Mouse (Mus musculus) thymus, adult 2 months (tissue): ENCODE data around the gene Dvl2. TPM values are rescaled to one million over a fixed set of nuclear protein-coding genes. Genes with fewer than 3 reads are reported as not detected.

Source experiments
- DNase-seq: peaks from one replicate; pipeline ENCODE4 v3.0.0; 2021
- H3K27ac ChIP-seq: fragments of 200-500 bp; 2 replicates; pipeline ENCODE4 v1.5.1; 2012; ENCODE audit warnings: low read length, control low read depth; ENCODE audit not compliant: control insufficient read depth, insufficient read depth
- H3K27me3 ChIP-seq: fragments of 200-500 bp; 2 replicates; pipeline ENCODE4 v1.6.1; 2012; ENCODE audit warnings: mild to moderate bottlenecking, low read length, moderate library complexity, mixed read lengths; ENCODE audit not compliant: control insufficient read depth, insufficient read depth
- H3K36me3 ChIP-seq: fragments of 200-500 bp; 2 replicates; pipeline ENCODE4 v1.6.1; 2012; ENCODE audit warnings: mild to moderate bottlenecking, low read length, moderate library complexity; ENCODE audit not compliant: control insufficient read depth, insufficient read depth
- H3K4me1 ChIP-seq: fragments of 200-500 bp; replicated peaks from 2 replicates; pipeline ENCODE4 v1.6.1; 2012; ENCODE audit warnings: low read length; ENCODE audit not compliant: control insufficient read depth, insufficient read depth
- H3K4me3 ChIP-seq: fragments of 200-500 bp; 2 replicates; pipeline ENCODE4 v1.5.1; 2012; ENCODE audit warnings: mild to moderate bottlenecking, low read length, control low read depth, moderate library complexity; ENCODE audit not compliant: control insufficient read depth, insufficient read depth
- CTCF ChIP-seq: fragments of 200-500 bp; IDR thresholded peaks from 2 replicates; pipeline ENCODE4 v1.5.1; 2012; ENCODE audit warnings: mild to moderate bottlenecking, control low read depth, low read length, moderate library complexity, borderline replicate concordance; ENCODE audit not compliant: control insufficient read depth, poor library complexity, insufficient read depth; ENCODE audit errors: extremely low read depth
- POLR2A ChIP-seq: fragments of 200-500 bp; IDR thresholded peaks from 2 replicates; pipeline ENCODE4 v1.6.1; 2012; ENCODE audit warnings: mild to moderate bottlenecking, low read length, control low read depth, moderate library complexity; ENCODE audit not compliant: control insufficient read depth, poor library complexity, insufficient read depth; ENCODE audit errors: extremely low read depth
- WGBS: fragments of 180-500 bp; shearing (Covaris S2); methylation state at CpG from one replicate; pipeline ENCODE4 v1.1.7; 2018; 5-methylcytosine and 5-hydroxymethylcytosine counted together
- polyA plus RNA-seq: library from polyadenylated mRNA; depleted of rRNA; stranded (reverse); fragments of >200 nt; gene quantifications from 2 replicates; pipeline ENCODE4 v1.2.3, GENCODE M21; 2012

Dvl2 gene
- polyA plus RNA-seq, 1 experiment = 52.4 TPM

DNA sequence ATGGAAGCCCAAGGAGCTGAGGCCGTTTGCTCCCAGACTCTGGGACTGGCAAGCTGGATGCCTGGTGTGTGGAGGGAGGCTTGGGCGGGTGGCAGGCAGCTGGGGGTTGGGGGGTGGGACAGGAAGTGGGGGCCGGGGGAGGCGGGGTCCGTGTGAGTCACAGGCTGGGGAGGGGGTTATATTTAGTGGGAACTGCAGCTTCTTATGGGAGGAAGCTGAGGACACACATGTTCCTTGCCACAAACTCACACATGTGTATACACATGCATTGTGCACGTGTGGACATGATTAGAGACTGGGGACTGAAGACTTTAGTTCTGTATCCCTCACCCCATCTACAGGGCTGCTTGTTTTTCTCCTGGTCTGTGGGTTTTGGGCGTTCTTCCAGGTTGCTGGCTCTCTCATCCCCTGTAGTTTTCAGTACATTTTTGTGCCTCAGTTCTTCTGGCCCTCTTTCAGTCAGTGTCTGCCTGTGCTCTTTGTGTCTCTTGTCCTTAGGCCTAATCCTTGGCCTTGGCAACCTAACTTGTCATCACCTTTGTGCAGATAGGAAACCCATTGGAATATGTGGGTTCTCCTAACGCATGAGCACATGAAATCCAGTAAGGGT is 19.7 kb downstream of the Dvl2 start:
- peaks cover 46% of the 10 kb centered on the region for H3K4me1 ChIP-seq

GRCm38 (mm10) chr11:70020731-70021263 is 20.4 kb downstream of the Dvl2 start:
- Histone ChIP-seq H3K4me1 (peaks cover 46% of the 10 kb centered on the region), H3K4me3 (peak overlapping the region; percentile 42), H3K36me3 (no peaks in the 10 kb centered on the region), H3K27ac (peak overlapping the region; percentile 84), H3K27me3 (no peaks in the 10 kb centered on the region)
- 1% methylated on average over 8 of the region's 8 CpGs for WGBS
- TF ChIP-seq CTCF (peak; percentile 62; the same call in 1 of the 2 replicates), POLR2A (no peak)
- peak; percentile 71 for DNase-seq

More for the DNA sequence above, 19.7 kb downstream of the Dvl2 start:
- H3K4me3 ChIP-seq = peak overlapping the region; percentile 37
- no peaks in the 10 kb centered on the region for H3K27me3 ChIP-seq
- H3K36me3 ChIP-seq = no peaks in the 10 kb centered on the region
- peak; percentile 64 for DNase-seq
- TF ChIP-seq CTCF (no peak), POLR2A (no peak; the same call in 1 of the 2 replicates)
- 8% methylated on average over 8 of the region's 8 CpGs for whole genome bisulfite sequencing
- H3K27ac ChIP-seq = peak overlapping the region; percentile 84

- Histone ChIP-seq H3K27me3 (no peaks in the 10 kb centered on the region), H3K4me3 (peak overlapping the region; percentile 42), H3K36me3 (no peaks in the 10 kb centered on the region), H3K27ac (no peak overlapping the region), H3K4me1 (peaks cover 46% of the 10 kb centered on the region)
- TF ChIP-seq CTCF (no peak), POLR2A (no peak; the same call in 1 of the 2 replicates)
- DNase-seq = peak; percentile 89
- WGBS = 7% methylated on average over 40 of the region's 40 CpGs
Measured at GRCm38 (mm10) chr11:70021264-70022132, 21.1 kb downstream of the Dvl2 start.

- Histone ChIP-seq H3K27me3 (no peaks in the 10 kb centered on the region), H3K27ac (no peak overlapping the region), H3K36me3 (no peaks in the 10 kb centered on the region), H3K4me3 (no peak overlapping the region), H3K4me1 (peaks cover 53% of the 10 kb centered on the region)
- DNase-seq = no peak
- 73% methylated on average over 29 of the region's 29 CpGs for WGBS
- TF ChIP-seq CTCF (no peak), POLR2A (no peak)
Measured at GRCm38 (mm10) chr11:70023481-70024150, 23.2 kb downstream of the Dvl2 start.

- Histone ChIP-seq H3K27ac (no peak overlapping the region), H3K27me3 (no peaks in the 10 kb centered on the region), H3K4me3 (no peak overlapping the region), H3K4me1 (peaks cover 55% of the 10 kb centered on the region), H3K36me3 (no peaks in the 10 kb centered on the region)
- no peak for DNase-seq
- WGBS = 70% methylated on average over 6 of the region's 6 CpGs
- TF ChIP-seq CTCF = no peak
- no peak for TF ChIP-seq POLR2A
Measured at GRCm38 (mm10) chr11:70024151-70024514, 23.7 kb downstream of the Dvl2 start.

DNA sequence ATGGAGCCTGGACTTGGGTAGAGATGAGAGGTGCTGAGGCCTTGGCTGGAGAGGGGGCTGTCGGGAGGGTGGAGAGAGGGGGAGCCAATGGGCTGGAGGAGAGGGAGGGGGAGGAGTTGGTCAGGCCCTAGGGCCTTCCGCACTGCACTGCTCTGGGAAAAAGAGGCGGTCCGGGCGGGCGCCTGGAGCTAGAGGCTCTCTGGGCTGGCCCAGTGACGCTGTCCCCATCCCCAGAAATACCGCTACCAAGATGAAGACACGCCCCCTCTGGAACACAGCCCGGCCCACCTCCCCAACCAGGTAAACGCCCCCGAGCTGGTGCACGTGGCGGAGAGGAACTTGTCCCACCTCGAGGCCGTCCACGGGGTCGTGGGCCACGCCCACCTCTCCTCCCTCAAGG is 26.3 kb downstream of the Dvl2 start:
- Histone ChIP-seq H3K4me1 (peaks cover 44% of the 10 kb centered on the region), H3K27me3 (no peaks in the 10 kb centered on the region), H3K4me3 (no peak overlapping the region), H3K36me3 (peaks cover 12% of the 10 kb centered on the region), H3K27ac (no peak overlapping the region)
- TF ChIP-seq POLR2A = no peak
- no peak for TF ChIP-seq CTCF
- DNase-seq = no peak
- 86% methylated on average over 19 of the region's 19 CpGs for WGBS
